Comparison of ENCODE assay signal across 9 mouse cellular contexts in genomic region chr11:67235639-67236358, GRCm38 (mm10). TPM values are rescaled to one million over a fixed set of nuclear protein-coding genes. Genes with fewer than 3 reads are reported as not detected.
DNase-seq lines count a peak whose midpoint lies in the region; ATAC-seq and TF ChIP-seq lines count a peak whose summit lies in the region.
"Had no signal": no experiment of that assay in that cellular context is flagged by ENCODE, and none has a peak within 500 bp of the region (broad histone marks: within the 10 kb centered on the region; RNA-seq: fewer than 3 reads in every experiment).

No protein-coding gene starts in this region.

- no peaks in the 10 kb centered on the region for H3K27me3 ChIP-seq in kidney, embryonic 14.5 days (ENCODE audit: control insufficient read depth, insufficient read depth, low read length)
- H3K27me3 ChIP-seq in liver, postnatal 0 days (ENCODE audit: insufficient read depth, low read length): 0 out of 2 replicates have a peak, but pooled peaks cover 4% of the 10 kb centered on the region
- H3K27me3 ChIP-seq: embryonic facial prominence, embryonic 15.5 days; neural tube, embryonic 13.5 days had no signal

- no peaks in the 10 kb centered on the region for H3K36me3 ChIP-seq in kidney, embryonic 14.5 days (ENCODE audit: control insufficient read depth, insufficient read depth, low read length)
- no peaks in the 10 kb centered on the region for H3K36me3 ChIP-seq in ES-E14 (ENCODE audit: control insufficient read depth, insufficient read depth, low read length, poor library complexity, severe bottlenecking)
- no peaks in the 10 kb centered on the region for H3K36me3 ChIP-seq in liver, postnatal 0 days (replicated peaks; ENCODE audit: insufficient read depth, low read length)
- H3K36me3 ChIP-seq: embryonic facial prominence, embryonic 15.5 days; neural tube, embryonic 13.5 days had no signal

- peak; percentile 71 for TF ChIP-seq CTCF in gastrocnemius, adult 2 months (IDR thresholded peaks at IDR 0.05)
- peak; percentile 64 for TF ChIP-seq CTCF in liver, postnatal 0 days (IDR thresholded peaks at IDR 0.05; ENCODE audit: low read depth)

- no peak for TF ChIP-seq EP300 in liver, postnatal 0 days (IDR thresholded peaks at IDR 0.05; ENCODE audit: low read depth)

- no peak overlapping the region for H3K27ac ChIP-seq in kidney, embryonic 14.5 days (ENCODE audit: low read depth, low read length)
- no peak overlapping the region for H3K27ac ChIP-seq in ES-E14 (ENCODE audit: insufficient read depth, low read depth, low read length, poor library complexity, severe bottlenecking)
- peak overlapping the region; percentile 94 for H3K27ac ChIP-seq in gastrocnemius, adult 2 months
- H3K27ac ChIP-seq in liver, postnatal 0 days (ENCODE audit: low read depth): no peak overlapping the region
- H3K27ac ChIP-seq: embryonic facial prominence, embryonic 15.5 days; neural tube, embryonic 13.5 days had no signal

- H3K4me3 ChIP-seq in kidney, embryonic 14.5 days (ENCODE audit: low read length): no peak overlapping the region
- no peak overlapping the region for H3K4me3 ChIP-seq in ES-E14 (ENCODE audit: insufficient read depth in 1 of 2, low read depth in 1 of 2, low read length in 2 of 2, poor library complexity in 1 of 2, severe bottlenecking in 1 of 2)
- H3K4me3 ChIP-seq in gastrocnemius, adult 2 months: peak overlapping the region; percentile 70
- no peak overlapping the region for H3K4me3 ChIP-seq in liver, postnatal 0 days (ENCODE audit: low read depth, low read length)
- H3K4me3 ChIP-seq: embryonic facial prominence, embryonic 15.5 days; neural tube, embryonic 13.5 days had no signal

- WGBS in kidney, embryonic 14.5 days: 61% methylated on average over 5 of the region's 5 CpGs
- 58% methylated on average over 5 of the region's 5 CpGs for WGBS in liver, postnatal 0 days (ENCODE audit: insufficient replicate concordance)

- no peak for ATAC-seq in kidney, embryonic 14.5 days (ENCODE audit: low FRiP score, low TSS enrichment)
- ATAC-seq in liver, postnatal 0 days: no peak

- H3K9ac ChIP-seq in kidney, embryonic 14.5 days (ENCODE audit: low read depth, low read length): no peak overlapping the region
- H3K9ac ChIP-seq in ES-E14 (ENCODE audit: insufficient read depth, low read depth, low read length, poor library complexity, severe bottlenecking): no peak overlapping the region
- no peak overlapping the region for H3K9ac ChIP-seq in liver, postnatal 0 days (replicated peaks)
- H3K9ac ChIP-seq: embryonic facial prominence, embryonic 15.5 days; neural tube, embryonic 13.5 days had no signal

- no peak overlapping the region for H3K4me2 ChIP-seq in kidney, embryonic 14.5 days (replicated peaks; ENCODE audit: low read depth, low read length)
- H3K4me2 ChIP-seq in liver, postnatal 0 days (ENCODE audit: low read depth, low read length): no peak overlapping the region
- H3K4me2 ChIP-seq: embryonic facial prominence, embryonic 15.5 days; neural tube, embryonic 13.5 days had no signal

- peak; percentile 45 for DNase-seq in kidney, adult 9 months
- DNase-seq in ES-E14 (ENCODE audit: low read depth, low spot score): peak; percentile 68
- DNase-seq in adrenal gland, adult 8-10 months: peak; percentile 20
- DNase-seq in gastrocnemius, adult 2 months: peak; percentile 74
- DNase-seq in liver, postnatal 0 days: peak; percentile 31
- DNase-seq in spleen, postnatal 14 days (ENCODE audit: low spot score in 2 of 2): no peak

- intact Hi-C loops in gastrocnemius, adult 2 months (cut with DNase I): loop anchor here (1.0 to 2.0 kb wide), 2 partner anchors 93 to 122 kb away; no protein-coding TSS in a partner anchor

- no peaks in the 10 kb centered on the region for H3K4me1 ChIP-seq in kidney, embryonic 14.5 days (ENCODE audit: control insufficient read depth, insufficient read depth, low read length)
- H3K4me1 ChIP-seq in ES-E14 (ENCODE audit: control insufficient read depth in 2 of 2, insufficient read depth in 2 of 2, low read length in 2 of 2, poor library complexity in 1 of 2): no peaks in the 10 kb centered on the region
- H3K4me1 ChIP-seq in liver, postnatal 0 days (ENCODE audit: insufficient read depth): no peaks in the 10 kb centered on the region
- H3K4me1 ChIP-seq: embryonic facial prominence, embryonic 15.5 days; neural tube, embryonic 13.5 days had no signal

- in situ Hi-C loops in ES-E14 (cut with MboI; ENCODE audit: low sequenced_read_pairs in 2 of 2, unreplicated experiment in 2 of 2): no loop called here

- no peaks in the 10 kb centered on the region for H3K9me3 ChIP-seq in kidney, embryonic 14.5 days (ENCODE audit: control insufficient read depth, low read length)
- H3K9me3 ChIP-seq in ES-E14 (ENCODE audit: control insufficient read depth, insufficient read depth, low read depth, low read length): no peaks in the 10 kb centered on the region
- H3K9me3 ChIP-seq in liver, postnatal 0 days (ENCODE audit: low read length): no peaks in the 10 kb centered on the region
- H3K9me3 ChIP-seq: embryonic facial prominence, embryonic 15.5 days; neural tube, embryonic 13.5 days had no signal

TF ChIP-seq in ES-E14, 5 proteins besides CTCF, POLR2A, EP300 and RAD21:
- TF ChIP-seq MAFK (IDR thresholded peaks at IDR 0.05; ENCODE audit: insufficient read depth, low read depth, low read length) (no peak), ZNF384 (IDR thresholded peaks at IDR 0.05; ENCODE audit: low read depth, low read length) (no peak), CHD2 (IDR thresholded peaks at IDR 0.05; ENCODE audit: low read depth, low read length) (no peak), ZC3H11A (IDR thresholded peaks at IDR 0.05; ENCODE audit: borderline replicate concordance, low read depth, low read length) (no peak), HCFC1 (IDR thresholded peaks at IDR 0.05; ENCODE audit: borderline replicate concordance, insufficient read depth, low read length) (no peak)

RNA-seq across cellular contexts. Expression of gene Myh4, which starts 2.0 kb away (rescaled TPM):
- not detected in 2 replicates for polyA plus RNA-seq in kidney, embryonic 14.5 days (2014; fragmentation: Nextera tagmentation; extraction: Ambion mirVana)
- 0.09 and 0.11 TPM in 2 replicates for total RNA-seq in ES-E14 (2012; rRNA removed)
- total RNA-seq in adrenal gland, adult 8-10 months (2022): not detected
- over 10,000 TPM; 14,648 to 28,741 TPM for total RNA-seq in gastrocnemius, adult 2 months (2021)
- polyA plus RNA-seq in liver, postnatal 0 days (2015; fragmentation: Nextera tagmentation; extraction: Ambion mirVana): 0.25 TPM in 1 of 2 replicates, not detected in the other
- polyA plus RNA-seq: neural tube, embryonic 13.5 days had no signal

RNA-seq across cellular contexts. Expression of gene Myh1, which starts 35.9 kb away (rescaled TPM):
- 0.04 TPM in 1 of 2 replicates, not detected in the other for polyA plus RNA-seq in kidney, embryonic 14.5 days (2014; fragmentation: Nextera tagmentation; extraction: Ambion mirVana)
- 0.09 TPM in 1 of 2 replicates, not detected in the other for total RNA-seq in ES-E14 (2012; rRNA removed)
- under 1 TPM in 3 of 4 experiments, not detected in 1; 0.17 to 0.35 (median 0.25) TPM for total RNA-seq in adrenal gland, adult 8-10 months (2022)
- 1,000 to 10,000 TPM; 1,466 to 5,880 TPM for total RNA-seq in gastrocnemius, adult 2 months (2021)
- polyA plus RNA-seq in liver, postnatal 0 days (2015; fragmentation: Nextera tagmentation; extraction: Ambion mirVana): 0.08 and 2.1 TPM in 2 replicates

RNA-seq across cellular contexts. Expression of gene Myh8, which starts 41.1 kb away (rescaled TPM):
- polyA plus RNA-seq in kidney, embryonic 14.5 days (2014; fragmentation: Nextera tagmentation; extraction: Ambion mirVana): 0.04 and 0.12 TPM in 2 replicates
- total RNA-seq in ES-E14 (2012; rRNA removed): 0.09 TPM in 1 of 2 replicates, not detected in the other
- not detected for total RNA-seq in adrenal gland, adult 8-10 months (2022)
- total RNA-seq in gastrocnemius, adult 2 months (2021): 100 to 1,000 TPM; 172 to 287 TPM
- 1.1 and 17.2 TPM in 2 replicates for polyA plus RNA-seq in liver, postnatal 0 days (2015; fragmentation: Nextera tagmentation; extraction: Ambion mirVana)

Comparison
In these comparisons a context has a peak if more than half of its experiments do, and no peak if none do; other contexts are left out.
1. DNase-seq: peak in kidney, adult 9 months (single experiment), ES-E14 (single experiment), adrenal gland, adult 8-10 months (single experiment), gastrocnemius, adult 2 months (single experiment) and liver, postnatal 0 days (single experiment); none in spleen, postnatal 14 days (0 of 2).
2. RNA of gene Myh4, which starts 2.0 kb away (total RNA-seq): 14,648 to 28,741 TPM in gastrocnemius, adult 2 months; 0.09 to 0.11 TPM in ES-E14 and not detected in adrenal gland, adult 8-10 months; every median in the first group is over 1,000 times any median in the second.
3. RNA of gene Myh1, which starts 35.9 kb away (total RNA-seq): 1,466 to 5,880 TPM in gastrocnemius, adult 2 months; 0.17 to 0.35 TPM in adrenal gland, adult 8-10 months and 0.09 TPM in ES-E14; every median in the first group is over 1,000 times any median in the second.
4. RNA of gene Myh8, which starts 41.1 kb away (total RNA-seq): 172 to 287 TPM in gastrocnemius, adult 2 months; 0.09 TPM in ES-E14 and not detected in adrenal gland, adult 8-10 months; every median in the first group is over 100 times any median in the second.